Mouse (Mus musculus) myocyte (in vitro differentiated cells): ENCODE results near the gene Topbp1.

Source experiments
- E2F4 ChIP-seq: IDR thresholded peaks from one replicate; pipeline ENCODE4 v1.6.1; 2011; ENCODE audit warnings: mild to moderate bottlenecking, control low read depth, moderate library complexity; ENCODE audit not compliant: insufficient read depth
- MAX ChIP-seq: IDR thresholded peaks from one replicate; pipeline ENCODE4 v1.6.1; 2011; ENCODE audit warnings: low read depth, mild to moderate bottlenecking, control low read depth
- MYOG ChIP-seq, 3 experiments: IDR thresholded peaks; one replicate each; pipeline ENCODE4 v1.6.1; 2011; ENCODE audit warnings: control low read depth in 2 of 3, low read depth in 2 of 3, mild to moderate bottlenecking in 2 of 3; ENCODE audit not compliant: insufficient read length in 2 of 3, control insufficient read depth in 1 of 3, insufficient read depth in 1 of 3
- POLR2A ChIP-seq: IDR thresholded peaks from one replicate; pipeline ENCODE4 v1.6.1; 2011; ENCODE audit warnings: low read depth, mild to moderate bottlenecking, control low read depth, moderate library complexity; ENCODE audit not compliant: insufficient read length
- POLR2AphosphoS2 ChIP-seq: IDR thresholded peaks from one replicate; pipeline ENCODE4 v1.6.1; 2011; ENCODE audit warnings: low read depth, control low read depth; ENCODE audit not compliant: insufficient read length
- TCF12 ChIP-seq: IDR thresholded peaks from one replicate; pipeline ENCODE4 v1.6.1; 2011; ENCODE audit warnings: mild to moderate bottlenecking, control low read depth; ENCODE audit not compliant: poor library complexity, insufficient read depth, severe bottlenecking
- USF1 ChIP-seq: IDR thresholded peaks from one replicate; pipeline ENCODE4 v1.6.1; 2011; ENCODE audit warnings: low read depth, mild to moderate bottlenecking, control low read depth, moderate library complexity

DNA sequence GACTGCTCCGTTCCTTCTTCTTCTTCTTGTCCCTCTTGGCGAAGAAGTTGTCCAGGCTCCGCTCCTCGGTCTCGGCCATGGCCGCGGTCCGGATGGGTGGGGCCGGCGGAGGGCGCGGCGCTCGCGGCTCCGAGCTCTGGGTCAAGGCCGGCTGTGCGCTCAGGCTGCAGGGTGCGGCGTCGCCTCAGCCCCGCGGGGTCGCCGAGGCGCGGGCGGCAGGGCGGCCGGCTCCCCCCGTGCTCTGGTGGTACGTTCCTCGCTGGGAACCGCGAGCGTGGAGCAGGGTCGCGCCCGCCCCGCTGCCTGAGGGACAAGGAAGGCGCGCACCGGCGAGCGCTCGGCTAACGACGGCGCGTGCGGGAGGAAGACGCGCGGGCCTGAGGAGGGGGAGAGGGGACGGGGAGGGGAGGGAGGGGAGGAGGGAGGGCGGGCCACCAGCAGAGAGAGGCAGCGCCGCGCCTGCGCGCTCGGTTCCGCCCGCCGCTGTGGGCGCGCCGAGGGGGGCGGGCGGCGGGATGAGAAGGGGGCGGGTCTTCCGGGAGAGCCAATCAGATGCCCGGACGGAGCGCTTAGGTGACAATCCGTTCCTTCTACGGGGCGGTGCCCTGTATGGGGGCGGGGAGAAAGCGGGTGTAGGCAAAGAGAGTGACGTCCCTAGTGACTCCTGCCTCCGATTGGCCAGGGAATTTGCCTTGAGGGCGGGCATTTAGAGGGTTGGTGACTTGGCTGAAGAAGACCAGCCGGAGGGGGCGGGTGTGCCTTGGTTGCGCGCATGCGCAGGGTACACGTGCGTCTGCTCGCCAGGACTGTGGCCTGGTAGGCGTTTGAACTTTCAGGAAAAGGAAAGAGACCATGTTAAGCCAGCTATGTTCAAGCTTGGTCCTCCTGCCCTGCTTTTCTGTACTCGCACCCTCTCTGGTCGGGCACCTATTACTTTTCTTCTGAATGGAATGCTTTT, 60.6 kb downstream of the Topbp1 start, which contains the start of gene Cdv3:
- TF ChIP-seq MAX (peak; percentile 80), POLR2AphosphoS2 (peak; percentile 83), POLR2A (peak; percentile 77), USF1 (no peak), TCF12 (no peak), MYOG (IDR thresholded peaks at IDR 0.05; ENCODE audit: control insufficient read depth in 1 of 3, insufficient read depth in 1 of 3, insufficient read length in 2 of 3, low read depth in 2 of 3) (peak in 1 of 3 experiments; percentile 10), E2F4 (no peak)
